Mouse (Mus musculus): ENCODE data around the gene Slc39a5. TPM values are rescaled to one million over a fixed set of nuclear protein-coding genes. Genes with fewer than 3 reads are reported as not detected.

The Slc39a5 gene
- total and polyA plus RNA-seq, 3 experiments, result not detected

DNA sequence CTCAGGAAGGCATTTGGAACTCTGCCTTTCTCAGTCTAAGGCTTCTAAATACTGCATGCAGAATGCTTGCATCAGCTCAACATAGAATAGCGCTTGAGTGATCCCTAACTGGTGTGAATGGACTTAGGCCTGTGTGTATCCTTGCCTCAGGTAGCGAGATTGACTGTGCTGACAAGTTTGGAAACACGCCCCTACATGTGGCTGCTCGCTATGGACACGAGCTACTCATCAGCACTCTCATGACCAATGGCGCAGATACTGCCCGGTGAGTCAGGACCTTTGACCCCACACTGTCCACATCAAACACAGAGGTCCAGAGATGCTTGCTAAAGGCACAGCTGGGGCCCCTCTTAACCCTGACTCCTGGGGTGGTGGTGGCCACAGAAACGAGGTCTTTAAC lies 18.5 kb downstream of the Slc39a5 start:
- H3K27ac ChIP-seq (ENCODE audit: control insufficient read depth, low read depth, low read length), result no peak overlapping the region
- peaks cover 0 to 3% of the 10 kb centered on the region in 2 experiments; a peak in 2 of 4 replicates for H3K4me1 ChIP-seq (ENCODE audit: control insufficient read depth in 1 of 2, insufficient read depth in 2 of 2, low read length in 2 of 2)

GRCm38 (mm10) chr10:128380565-128380964 lies 20.5 kb downstream of the Slc39a5 start:
- Histone ChIP-seq H3K27ac (ENCODE audit: control insufficient read depth, low read depth, low read length) (no peak overlapping the region), H3K4me3 (ENCODE audit: control insufficient read depth in 1 of 2, insufficient read depth in 1 of 2, low read depth in 2 of 2, low read length in 2 of 2) (no peak overlapping the region), H3K27me3 (ENCODE audit: control insufficient read depth in 1 of 2, insufficient read depth in 2 of 2, low read length in 2 of 2) (no peaks in the 10 kb centered on the region), H3K9ac (ENCODE audit: control insufficient read depth, low read depth, low read length, poor library complexity, severe bottlenecking) (no peak overlapping the region), H3K79me2 (ENCODE audit: control insufficient read depth, insufficient read depth, low read length, poor library complexity) (peaks cover 22% of the 10 kb centered on the region), H3K36me3 (ENCODE audit: control insufficient read depth in 1 of 2, insufficient read depth in 2 of 2, low read length in 2 of 2) (peaks cover 3 to 7% of the 10 kb centered on the region in 2 experiments), H3K4me1 (ENCODE audit: control insufficient read depth in 1 of 2, insufficient read depth in 2 of 2, low read length in 2 of 2) (peaks cover 0 to 7% of the 10 kb centered on the region in 2 experiments; a peak in 2 of 4 replicates), H3K9me3 (replicated peaks; ENCODE audit: insufficient read depth, low read length) (no peaks in the 10 kb centered on the region)
- TF ChIP-seq ZMIZ1 (IDR thresholded peaks at IDR 0.05; ENCODE audit: low read depth, low read length) (no peak), UBTF (IDR thresholded peaks at IDR 0.05; ENCODE audit: borderline replicate concordance, insufficient read depth, low read depth, low read length) (no peak), SIN3A (IDR thresholded peaks at IDR 0.05; ENCODE audit: low read length) (no peak), ELF1 (IDR thresholded peaks at IDR 0.05; ENCODE audit: low read depth, low read length) (no peak), MXI1 (IDR thresholded peaks at IDR 0.05; ENCODE audit: low read depth, low read length) (no peak), EP300 (IDR thresholded peaks at IDR 0.05; ENCODE audit: low read depth in 1 of 2, low read length in 2 of 2) (no peak), POLR2AphosphoS5 (IDR thresholded peaks at IDR 0.05; ENCODE audit: borderline replicate concordance, low read depth, low read length) (no peak), NELFE (IDR thresholded peaks at IDR 0.05; ENCODE audit: low read depth, low read length) (no peak), GABPA (IDR thresholded peaks at IDR 0.05; ENCODE audit: low read depth, low read length) (no peak), CHD1 (IDR thresholded peaks at IDR 0.05; ENCODE audit: low read depth, low read length) (no peak), MYC (IDR thresholded peaks at IDR 0.05; ENCODE audit: low read depth, low read length) (no peak), ZC3H11A (IDR thresholded peaks at IDR 0.05; ENCODE audit: low read depth, low read length) (no peak), MYB (IDR thresholded peaks at IDR 0.05; ENCODE audit: low read depth, low read length) (no peak)
- peak; percentile 55 for DNase-seq (ENCODE audit: low read depth, low spot score)

More for the DNA sequence above, 18.5 kb downstream of the Slc39a5 start:
- H3K79me2 ChIP-seq (ENCODE audit: control insufficient read depth, insufficient read depth, low read length, poor library complexity), result peaks cover 15% of the 10 kb centered on the region
- TF ChIP-seq JUND (IDR thresholded peaks at IDR 0.05; ENCODE audit: low read depth, low read length), result no peak
- no peak for TF ChIP-seq ZKSCAN1 (IDR thresholded peaks at IDR 0.05; ENCODE audit: low read depth, low read length)
- TF ChIP-seq USF1 (IDR thresholded peaks at IDR 0.05; ENCODE audit: low read depth, low read length), result no peak
- no peak for TF ChIP-seq ETS1 (IDR thresholded peaks at IDR 0.05; ENCODE audit: low read depth, low read length)
- TF ChIP-seq GABPA (IDR thresholded peaks at IDR 0.05; ENCODE audit: low read depth, low read length), result no peak
- TF ChIP-seq ELF1 (IDR thresholded peaks at IDR 0.05; ENCODE audit: low read depth, low read length), result no peak
- no peak for TF ChIP-seq CTCF (IDR thresholded peaks at IDR 0.05 in 2 of 3, conservative IDR thresholded peaks at IDR 0.05 in 1 of 3; ENCODE audit: control insufficient read depth in 1 of 3, insufficient read depth in 1 of 3, low read depth in 2 of 3, low read length in 3 of 3, poor library complexity in 1 of 3, severe bottlenecking in 1 of 3)
- H3K27me3 ChIP-seq (ENCODE audit: control insufficient read depth in 1 of 2, insufficient read depth in 2 of 2, low read length in 2 of 2), result no peaks in the 10 kb centered on the region
- H3K4me3 ChIP-seq (ENCODE audit: control insufficient read depth in 1 of 2, insufficient read depth in 1 of 2, low read depth in 2 of 2, low read length in 2 of 2), result no peak overlapping the region
- H3K9me3 ChIP-seq (replicated peaks; ENCODE audit: insufficient read depth, low read length), result no peaks in the 10 kb centered on the region
- H3K9ac ChIP-seq (ENCODE audit: control insufficient read depth, low read depth, low read length, poor library complexity, severe bottlenecking), result no peak overlapping the region
- H3K36me3 ChIP-seq (ENCODE audit: control insufficient read depth in 1 of 2, insufficient read depth in 2 of 2, low read length in 2 of 2), result peaks cover 0 to 8% of the 10 kb centered on the region in 2 experiments; a peak in 3 of 4 replicates
- no peak for DNase-seq (ENCODE audit: low read depth, low spot score)
